Mouse (Mus musculus) heart, embryonic 11.5 days (tissue): Measurements from ENCODE around the gene Dpf1. TPM values are rescaled to one million over a fixed set of nuclear protein-coding genes. Genes with fewer than 3 reads are reported as not detected.

Experiments used
- ATAC-seq: fragments of 200-750 bp; cut with Nextera tagmentation; replicated peaks from 2 replicates; pipeline ENCODE4 v1.8.0; 2017; ENCODE audit warnings: moderate library complexity; ENCODE audit not compliant: insufficient number of reproducible peaks, low FRiP score, low TSS enrichment
- H3K27ac ChIP-seq: fragments of 300-500 bp; sonication (generic); 2 replicates; pipeline ENCODE4 v1.5.1; 2014; ENCODE audit warnings: mild to moderate bottlenecking, low read depth, low read length
- H3K27me3 ChIP-seq: fragments of 300-500 bp; sonication (generic); 2 replicates; pipeline ENCODE4 v1.6.1; 2014; ENCODE audit warnings: mild to moderate bottlenecking, low read length, mixed read lengths; ENCODE audit not compliant: control insufficient read depth, insufficient read depth
- H3K36me3 ChIP-seq: fragments of 300-500 bp; sonication (generic); 2 replicates; pipeline ENCODE4 v1.6.1; 2014; ENCODE audit warnings: mild to moderate bottlenecking, low read length, moderate library complexity, mixed read lengths; ENCODE audit not compliant: control insufficient read depth, insufficient read depth
- H3K4me1 ChIP-seq: fragments of 300-500 bp; sonication (generic); 2 replicates; pipeline ENCODE4 v1.6.1; 2014; ENCODE audit warnings: low read length; ENCODE audit not compliant: control insufficient read depth, insufficient read depth
- H3K4me2 ChIP-seq: fragments of 300-500 bp; sonication (generic); 2 replicates; pipeline ENCODE4 v1.6.1; 2014; ENCODE audit warnings: mild to moderate bottlenecking, moderate library complexity
- H3K4me3 ChIP-seq: fragments of 300-500 bp; sonication (generic); 2 replicates; pipeline ENCODE4 v1.5.1; 2014; ENCODE audit warnings: low read depth, low read length
- H3K9ac ChIP-seq: fragments of 300-500 bp; sonication (generic); 2 replicates; pipeline ENCODE4 v1.6.1; 2014; ENCODE audit warnings: mild to moderate bottlenecking, low read depth, low read length, moderate library complexity
- H3K9me3 ChIP-seq: fragments of 300-500 bp; sonication (generic); replicated peaks from 2 replicates; pipeline ENCODE4 v1.6.1; 2016; ENCODE audit warnings: low read length; ENCODE audit not compliant: control insufficient read depth
- WGBS: fragments of 180-500 bp; shearing (Covaris S2); extraction: QIAGEN DNeasy Blood & Tissue Kit; methylation state at CpG from one replicate; pipeline ENCODE4 v1.1.7; 2014; ENCODE audit not compliant: insufficient replicate concordance; 5-methylcytosine and 5-hydroxymethylcytosine counted together
- polyA plus RNA-seq: library from polyadenylated mRNA; unstranded; fragments of >200 nt; fragmentation: Nextera tagmentation; extraction: Ambion mirVana; gene quantifications from 2 replicates; pipeline ENCODE4 v1.2.1, GENCODE M21; 2014

The Dpf1 gene
- 2.9 and 3.3 TPM in 2 replicates for polyA plus RNA-seq

- Histone ChIP-seq H3K4me1 (peaks cover 26% of the 10 kb centered on the region), H3K27me3 (peaks cover 54% of the 10 kb centered on the region)
- peak; percentile 36; the same call in 1 of the 2 replicates for ATAC-seq
These were observed at the start of gene Dpf1 for GRCm38 (mm10) chr7:29303738-29304462. Gene Dpf1, plus strand, starts transcription at chr7:29303951.

GRCm38 (mm10) chr7:29255875-29256274 lies 47.9 kb upstream of the Dpf1 start:
- 79% methylated on average over 4 of the region's 4 CpGs for WGBS
- no peak for ATAC-seq

More at GRCm38 (mm10) chr7:29303738-29304462, at the start of gene Dpf1:
- Histone ChIP-seq H3K27ac (no peak within 1 kb of the TSS), H3K9ac (0 out of 2 replicates have a peak within 1 kb of the TSS, but pooled peaks have one; percentile 3), H3K4me3 (peak within 1 kb of the TSS; percentile 45), H3K36me3 (no peaks in the 10 kb centered on the region), H3K9me3 (no peaks in the 10 kb centered on the region; the same call in 1 of the 2 replicates), H3K4me2 (peak within 1 kb of the TSS; percentile 72)
- under 1% methylated on average over 66 of the region's 67 CpGs for WGBS

GRCm38 (mm10) chr7:29257368-29257767 lies 46.4 kb upstream of the Dpf1 start:
- Histone ChIP-seq H3K9me3 (no peaks in the 10 kb centered on the region), H3K9ac (no peak overlapping the region), H3K36me3 (no peaks in the 10 kb centered on the region), H3K4me1 (peaks cover 9% of the 10 kb centered on the region; the same call in 1 of the 2 replicates), H3K4me3 (no peak overlapping the region), H3K27me3 (no peaks in the 10 kb centered on the region), H3K27ac (no peak overlapping the region), H3K4me2 (no peak overlapping the region)
- 86% methylated on average over 1 of the region's 1 CpGs for WGBS
- ATAC-seq, result no peak

More at GRCm38 (mm10) chr7:29255875-29256274, 47.9 kb upstream of the Dpf1 start:
- no peak overlapping the region for H3K27ac ChIP-seq
- no peak overlapping the region for H3K4me3 ChIP-seq
- H3K36me3 ChIP-seq, result no peaks in the 10 kb centered on the region
- no peak overlapping the region for H3K4me2 ChIP-seq
- no peaks in the 10 kb centered on the region for H3K9me3 ChIP-seq
- H3K27me3 ChIP-seq, result no peaks in the 10 kb centered on the region
- no peak overlapping the region for H3K9ac ChIP-seq
- H3K4me1 ChIP-seq, result peaks cover 7% of the 10 kb centered on the region; the same call in 1 of the 2 replicates

GRCm38 (mm10) chr7:29259781-29260730 lies 43.7 kb upstream of the Dpf1 start:
- 73% methylated on average over 10 of the region's 10 CpGs for WGBS
- H3K27ac ChIP-seq, result no peak overlapping the region
- no peak overlapping the region for H3K4me3 ChIP-seq
- H3K9me3 ChIP-seq, result no peaks in the 10 kb centered on the region
- H3K9ac ChIP-seq, result no peak overlapping the region
- peaks cover 9% of the 10 kb centered on the region; the same call in 1 of the 2 replicates for H3K4me1 ChIP-seq
- H3K4me2 ChIP-seq, result no peak overlapping the region
- no peaks in the 10 kb centered on the region for H3K36me3 ChIP-seq
- no peaks in the 10 kb centered on the region for H3K27me3 ChIP-seq
- ATAC-seq, result no peak

- Histone ChIP-seq H3K4me2 (no peak overlapping the region), H3K4me1 (peaks cover 9% of the 10 kb centered on the region; the same call in 1 of the 2 replicates), H3K4me3 (no peak overlapping the region), H3K9ac (no peak overlapping the region), H3K27me3 (no peaks in the 10 kb centered on the region), H3K36me3 (no peaks in the 10 kb centered on the region), H3K27ac (no peak overlapping the region), H3K9me3 (no peaks in the 10 kb centered on the region)
- 65% methylated on average over 6 of the region's 6 CpGs for WGBS
- no peak for ATAC-seq
These were observed 41.6 kb upstream of the Dpf1 start for GRCm38 (mm10) chr7:29262151-29262550.

- Histone ChIP-seq H3K4me3 (no peak overlapping the region), H3K27ac (no peak overlapping the region), H3K27me3 (no peaks in the 10 kb centered on the region), H3K4me1 (0 out of 2 replicates have a peak, but pooled peaks cover 6% of the 10 kb centered on the region), H3K9ac (no peak overlapping the region), H3K9me3 (no peaks in the 10 kb centered on the region), H3K36me3 (no peaks in the 10 kb centered on the region), H3K4me2 (no peak overlapping the region)
- ATAC-seq, result no peak
- 84% methylated on average over 3 of the region's 3 CpGs for WGBS
These were observed 39.9 kb upstream of the Dpf1 start for GRCm38 (mm10) chr7:29263831-29264230.

- H3K27me3 ChIP-seq, result no peaks in the 10 kb centered on the region
- no peak overlapping the region for H3K4me3 ChIP-seq
- 0 out of 2 replicates have a peak overlapping the region, but pooled peaks have one; percentile 29 for H3K27ac ChIP-seq
- 77% methylated on average over 7 of the region's 7 CpGs for WGBS
- H3K9ac ChIP-seq, result no peak overlapping the region
- no peak for ATAC-seq
- no peak overlapping the region for H3K4me2 ChIP-seq
- H3K36me3 ChIP-seq, result no peaks in the 10 kb centered on the region
- H3K9me3 ChIP-seq, result no peaks in the 10 kb centered on the region
- 0 out of 2 replicates have a peak, but pooled peaks cover 2% of the 10 kb centered on the region for H3K4me1 ChIP-seq
These were observed 38.1 kb upstream of the Dpf1 start for GRCm38 (mm10) chr7:29265636-29266035.

- no peaks in the 10 kb centered on the region for H3K27me3 ChIP-seq
- no peak overlapping the region for H3K27ac ChIP-seq
- no peak overlapping the region for H3K9ac ChIP-seq
- H3K4me3 ChIP-seq, result no peak overlapping the region
- no peaks in the 10 kb centered on the region for H3K9me3 ChIP-seq
- H3K36me3 ChIP-seq, result no peaks in the 10 kb centered on the region
- peaks cover 4% of the 10 kb centered on the region for H3K4me1 ChIP-seq
- 60% methylated on average over 4 of the region's 4 CpGs for WGBS
- no peak for ATAC-seq
- H3K4me2 ChIP-seq, result no peak overlapping the region
These were observed 36.8 kb upstream of the Dpf1 start for GRCm38 (mm10) chr7:29266931-29267330.
